Mouse (Mus musculus) embryonic facial prominence, embryonic 11.5 days (tissue): ENCODE data around the gene Schip1. TPM values are rescaled to one million over a fixed set of nuclear protein-coding genes. Genes with fewer than 3 reads are reported as not detected.

Experiments used
- ATAC-seq: fragments of 200-750 bp; cut with Nextera tagmentation; replicated peaks from 2 replicates; pipeline ENCODE4 v1.8.0; 2017; ENCODE audit warnings: low read depth; ENCODE audit not compliant: insufficient number of reproducible peaks, low FRiP score, low TSS enrichment
- DNase-seq: peaks from one replicate; pipeline ENCODE4 v3.0.0-alpha.2; 2015; ENCODE audit warnings: low spot score
- H3K27ac ChIP-seq: fragments of 300-500 bp; sonication (generic); replicated peaks from 2 replicates; pipeline ENCODE4 v1.5.1; 2014; ENCODE audit warnings: mild to moderate bottlenecking, low read depth, low read length, control low read depth
- H3K27me3 ChIP-seq: fragments of 300-500 bp; sonication (generic); 2 replicates; pipeline ENCODE4 v1.6.1; 2014; ENCODE audit warnings: mild to moderate bottlenecking, low read length, moderate library complexity, mixed read lengths; ENCODE audit not compliant: control insufficient read depth, insufficient read depth
- H3K36me3 ChIP-seq: fragments of 300-500 bp; sonication (generic); replicated peaks from 2 replicates; pipeline ENCODE4 v1.6.1; 2014; ENCODE audit warnings: low read depth, mild to moderate bottlenecking, low read length, moderate library complexity, mixed read lengths; ENCODE audit not compliant: control insufficient read depth, insufficient read depth
- H3K4me1 ChIP-seq: fragments of 300-500 bp; sonication (generic); 2 replicates; pipeline ENCODE4 v1.6.1; 2014; ENCODE audit warnings: low read length, mixed read lengths; ENCODE audit not compliant: control insufficient read depth, insufficient read depth
- H3K4me2 ChIP-seq: fragments of 300-500 bp; sonication (generic); 2 replicates; pipeline ENCODE4 v1.6.1; 2014; ENCODE audit warnings: low read depth, mild to moderate bottlenecking, control low read depth, low read length, moderate library complexity
- H3K4me3 ChIP-seq: fragments of 300-500 bp; sonication (generic); 2 replicates; pipeline ENCODE4 v1.5.1; 2014; ENCODE audit warnings: low read depth, low read length, control low read depth
- H3K9ac ChIP-seq: fragments of 300-500 bp; sonication (generic); replicated peaks from 2 replicates; pipeline ENCODE4 v1.6.1; 2014; ENCODE audit warnings: mild to moderate bottlenecking, control low read depth, low read length
- H3K9me3 ChIP-seq: fragments of 300-500 bp; sonication (generic); replicated peaks from 2 replicates; pipeline ENCODE4 v1.6.1; 2016; ENCODE audit warnings: mild to moderate bottlenecking, low read length, inconsistent platforms, mixed read lengths; ENCODE audit not compliant: control insufficient read depth
- WGBS: fragments of 180-500 bp; shearing (Covaris S2); extraction: QIAGEN DNeasy Blood & Tissue Kit; methylation state at CpG from one replicate; pipeline ENCODE4 v1.1.7; 2014; 5-methylcytosine and 5-hydroxymethylcytosine counted together
- polyA plus RNA-seq: library from polyadenylated mRNA; unstranded; fragments of >200 nt; fragmentation: Nextera tagmentation; extraction: Ambion mirVana; gene quantifications from 2 replicates; pipeline ENCODE4 v1.2.1, GENCODE M21; 2014

The Schip1 gene
- polyA plus RNA-seq, 1 experiment from 2014 or later = 41.7 TPM

DNA sequence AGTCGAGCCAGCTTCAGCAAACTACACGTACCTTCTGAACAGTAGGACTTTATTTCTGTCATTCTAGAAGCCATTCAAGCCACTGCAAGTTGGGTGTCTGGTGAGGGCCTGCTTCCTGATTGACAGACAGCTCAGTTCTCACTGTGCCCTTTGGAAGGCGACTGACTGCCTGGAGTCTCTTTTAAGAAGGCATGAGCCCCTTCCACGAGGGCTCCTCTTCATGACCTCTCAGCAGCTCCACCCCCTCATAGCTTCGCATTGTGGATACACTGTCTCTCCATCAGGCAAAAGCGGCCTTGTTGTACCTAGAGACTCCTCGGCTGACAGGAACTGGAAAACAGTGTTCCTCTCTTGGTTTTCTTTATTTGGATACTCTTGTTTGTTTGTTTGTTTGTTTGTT lies 504.1 kb downstream of the Schip1 start:
- no peaks in the 10 kb centered on the region for H3K4me1 ChIP-seq
- ATAC-seq (no peak), DNase-seq (no peak)
- no peak overlapping the region for H3K9ac ChIP-seq
- H3K36me3 ChIP-seq = no peaks in the 10 kb centered on the region
- H3K4me3 ChIP-seq = no peak overlapping the region
- 29% methylated on average over 7 of the region's 7 CpGs for WGBS
- H3K9me3 ChIP-seq = no peaks in the 10 kb centered on the region
- H3K27ac ChIP-seq = peak overlapping the region; percentile 16; the same call in 1 of the 2 replicates
- H3K27me3 ChIP-seq = no peaks in the 10 kb centered on the region
- H3K4me2 ChIP-seq = no peak overlapping the region

DNA sequence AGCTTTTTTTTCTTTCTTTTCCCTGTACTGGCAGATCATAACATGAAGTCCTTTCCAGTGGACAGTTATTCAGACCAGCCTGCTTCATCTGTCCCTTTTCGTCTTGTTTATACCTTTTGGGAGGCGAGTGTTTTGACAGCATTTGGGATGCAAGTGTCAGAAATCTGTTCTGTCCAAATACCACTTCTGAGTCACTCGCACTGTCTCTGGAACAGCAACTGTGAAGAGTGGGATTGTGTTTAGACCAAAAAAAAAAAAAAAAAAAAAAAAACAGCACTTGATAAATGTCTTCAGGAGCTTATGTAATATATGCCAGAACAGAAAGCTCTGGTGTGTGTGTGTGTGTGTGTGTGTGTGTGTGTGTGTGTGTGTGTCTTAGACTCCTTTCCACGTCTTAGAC lies 505.7 kb downstream of the Schip1 start:
- no peak overlapping the region for H3K4me2 ChIP-seq
- H3K4me3 ChIP-seq = no peak overlapping the region
- DNase-seq = no peak
- WGBS = 81% methylated on average over 4 of the region's 4 CpGs
- H3K9me3 ChIP-seq = no peaks in the 10 kb centered on the region
- no peaks in the 10 kb centered on the region for H3K27me3 ChIP-seq
- no peaks in the 10 kb centered on the region for H3K4me1 ChIP-seq
- H3K27ac ChIP-seq = no peak overlapping the region
- no peaks in the 10 kb centered on the region for H3K36me3 ChIP-seq
- H3K9ac ChIP-seq = no peak overlapping the region
- ATAC-seq = no peak

- peak; percentile 89 for ATAC-seq
- H3K4me3 ChIP-seq = peak overlapping the region; percentile 23
- H3K9me3 ChIP-seq = no peaks in the 10 kb centered on the region
- peak overlapping the region; percentile 61 for H3K4me2 ChIP-seq
- H3K9ac ChIP-seq = peak overlapping the region; percentile 53
- no peaks in the 10 kb centered on the region; the same call in 1 of the 2 replicates for H3K4me1 ChIP-seq
- peak overlapping the region; percentile 37 for H3K27ac ChIP-seq
- 11% methylated on average over 28 of the region's 28 CpGs for WGBS
- no peaks in the 10 kb centered on the region for H3K36me3 ChIP-seq
- peak; percentile 68 for DNase-seq
- no peaks in the 10 kb centered on the region for H3K27me3 ChIP-seq
Observed at GRCm38 (mm10) chr3:68572249-68573225, 507.9 kb downstream of the Schip1 start.

- Histone ChIP-seq H3K27ac (no peak overlapping the region), H3K36me3 (no peaks in the 10 kb centered on the region), H3K9ac (no peak overlapping the region), H3K27me3 (no peaks in the 10 kb centered on the region), H3K4me2 (peak overlapping the region; percentile 5; the same call in 1 of the 2 replicates), H3K4me3 (no peak overlapping the region), H3K4me1 (no peaks in the 10 kb centered on the region; the same call in 1 of the 2 replicates), H3K9me3 (no peaks in the 10 kb centered on the region)
- DNase-seq = no peak
- no peak for ATAC-seq
- WGBS = 62% methylated on average over 3 of the region's 3 CpGs
Observed at GRCm38 (mm10) chr3:68573226-68573624, 508.6 kb downstream of the Schip1 start.

DNA sequence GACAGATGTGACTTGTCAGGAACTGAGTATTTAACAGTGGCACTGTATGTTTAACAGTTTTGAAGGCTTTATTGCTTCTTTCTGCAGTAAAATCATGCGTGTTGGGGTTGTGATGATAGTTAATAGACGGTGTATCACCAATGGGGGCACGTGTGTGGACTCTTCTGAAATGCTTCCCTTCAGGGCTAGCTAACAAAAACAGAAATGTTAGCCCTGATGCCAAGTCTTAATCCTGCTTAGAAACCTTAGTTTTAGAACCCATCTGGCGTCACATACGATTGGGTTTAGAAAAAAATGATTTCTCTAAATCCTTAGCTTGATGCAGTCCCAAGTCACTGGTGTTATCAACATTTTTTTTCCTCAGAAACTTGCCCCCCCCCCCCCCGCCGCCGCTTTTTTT lies 509.5 kb downstream of the Schip1 start:
- H3K36me3 ChIP-seq = no peaks in the 10 kb centered on the region
- H3K4me2 ChIP-seq = no peak overlapping the region
- no peak overlapping the region for H3K9ac ChIP-seq
- no peaks in the 10 kb centered on the region for H3K9me3 ChIP-seq
- no peak overlapping the region for H3K27ac ChIP-seq
- no peaks in the 10 kb centered on the region for H3K27me3 ChIP-seq
- no peak for DNase-seq
- ATAC-seq = no peak
- WGBS = 61% methylated on average over 7 of the region's 8 CpGs
- no peak overlapping the region for H3K4me3 ChIP-seq
- H3K4me1 ChIP-seq = no peaks in the 10 kb centered on the region; the same call in 1 of the 2 replicates

DNA sequence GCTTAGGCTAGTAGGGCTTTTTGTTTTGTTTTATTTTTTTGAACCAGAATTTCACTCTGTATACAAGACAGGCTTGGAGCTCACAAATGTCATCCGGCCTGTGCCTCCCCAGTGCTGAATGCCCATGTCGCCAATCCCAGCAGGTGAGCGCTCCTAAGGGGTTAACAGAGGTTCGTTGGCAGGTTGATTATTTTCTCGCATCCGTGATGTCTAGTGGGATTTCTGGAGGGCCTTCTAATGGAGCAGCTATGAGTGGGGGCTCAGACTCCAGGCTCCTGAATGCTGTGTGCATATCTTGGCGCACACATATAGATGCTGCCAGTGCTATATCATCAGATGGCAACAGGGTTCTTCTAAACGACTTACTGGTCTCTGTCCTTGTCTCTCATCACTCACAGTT lies 510.0 kb downstream of the Schip1 start:
- WGBS = 65% methylated on average over 8 of the region's 8 CpGs
- no peak overlapping the region for H3K27ac ChIP-seq
- no peak overlapping the region for H3K9ac ChIP-seq
- no peak overlapping the region for H3K4me3 ChIP-seq
- no peak for ATAC-seq
- DNase-seq = no peak
- no peak overlapping the region for H3K4me2 ChIP-seq
- no peaks in the 10 kb centered on the region for H3K9me3 ChIP-seq
- no peaks in the 10 kb centered on the region; the same call in 1 of the 2 replicates for H3K4me1 ChIP-seq
- H3K36me3 ChIP-seq = no peaks in the 10 kb centered on the region
- H3K27me3 ChIP-seq = no peaks in the 10 kb centered on the region

DNA sequence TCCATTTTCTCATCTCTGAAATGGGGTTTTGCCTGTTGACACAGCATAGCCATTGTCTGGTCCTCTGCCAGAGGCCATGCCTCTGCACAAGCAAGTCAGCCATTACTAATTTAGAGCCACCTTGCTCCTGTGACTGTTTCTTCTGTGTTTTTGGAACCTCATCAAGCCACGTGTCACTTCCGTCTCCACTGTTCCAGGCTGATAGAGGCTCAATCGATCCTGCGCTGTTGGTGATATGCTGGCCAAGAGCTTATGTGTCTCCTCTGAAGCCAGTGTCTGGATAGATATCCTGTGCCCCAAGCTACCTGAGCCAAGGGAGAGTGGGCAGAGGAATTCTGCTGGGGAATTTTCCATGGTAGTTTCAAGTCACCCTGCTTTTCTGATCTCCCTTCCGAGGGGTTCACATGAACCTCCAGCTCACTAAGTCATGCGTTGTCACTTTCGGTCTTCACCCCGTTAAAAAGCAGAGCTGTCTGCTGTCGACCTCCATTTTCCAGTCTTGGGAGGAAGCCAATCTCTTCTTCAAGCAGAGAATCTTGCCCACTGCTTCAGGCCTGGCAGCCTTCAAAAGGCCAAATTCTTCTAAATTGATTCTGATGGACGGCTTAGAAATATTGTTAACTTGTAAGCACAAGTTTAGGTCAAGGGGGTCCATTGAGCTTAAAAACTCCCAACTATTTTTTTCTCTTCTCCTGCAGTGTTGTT lies 511.2 kb downstream of the Schip1 start:
- H3K9me3 ChIP-seq = no peaks in the 10 kb centered on the region

GRCm38 (mm10) chr3:68576431-68576830 lies 511.8 kb downstream of the Schip1 start:
- Histone ChIP-seq H3K9me3 (no peaks in the 10 kb centered on the region), H3K27me3 (no peaks in the 10 kb centered on the region), H3K27ac (no peak overlapping the region), H3K9ac (no peak overlapping the region), H3K4me1 (no peaks in the 10 kb centered on the region; the same call in 1 of the 2 replicates), H3K4me3 (no peak overlapping the region), H3K4me2 (no peak overlapping the region), H3K36me3 (no peaks in the 10 kb centered on the region)
- 26% methylated on average over 7 of the region's 7 CpGs for WGBS
- ATAC-seq = no peak
- DNase-seq = peak; percentile 43

More for the DNA sequence above, 511.2 kb downstream of the Schip1 start:
- Histone ChIP-seq H3K27ac (no peak overlapping the region), H3K4me3 (no peak overlapping the region), H3K9ac (no peak overlapping the region), H3K4me2 (no peak overlapping the region), H3K36me3 (no peaks in the 10 kb centered on the region), H3K4me1 (no peaks in the 10 kb centered on the region; the same call in 1 of the 2 replicates), H3K27me3 (no peaks in the 10 kb centered on the region)
- DNase-seq (no peak), ATAC-seq (no peak)
- WGBS = 73% methylated on average over 10 of the region's 10 CpGs
